Mouse (Mus musculus) G1E (cell line): Measurements from ENCODE around the gene Btbd35f19. TPM values are rescaled to one million over a fixed set of nuclear protein-coding genes. Genes with fewer than 3 reads are reported as not detected.
"Not testable (repeated sequence)": the region's sequence is repeated elsewhere in the genome, so short reads cannot be mapped to it uniquely, and the experiment has no call there.

Experiments used
- ATAC-seq: 2 replicates; pipeline ENCODE4 v1.8.0; 2016; ENCODE audit warnings: mild to moderate bottlenecking; ENCODE audit not compliant: insufficient number of reproducible peaks, poor library complexity, low FRiP score, severe bottlenecking; ENCODE audit errors: extremely low read depth
- DNase-seq: peaks from one replicate; pipeline ENCODE4 v3.0.0; 2012; ENCODE audit warnings: low spot score
- H3K27me3 ChIP-seq: 2 replicates; pipeline ENCODE4 v1.6.1; 2012; ENCODE audit warnings: mild to moderate bottlenecking, low read length, inconsistent platforms; ENCODE audit not compliant: insufficient read depth
- H3K36me3 ChIP-seq: replicated peaks from 2 replicates; pipeline ENCODE3; 2012; ENCODE audit warnings: mild to moderate bottlenecking, inconsistent platforms
- H3K4me1 ChIP-seq: 2 replicates; pipeline ENCODE4 v1.6.1; 2012; ENCODE audit warnings: low read depth, low read length, inconsistent platforms, mixed read lengths; ENCODE audit not compliant: insufficient read depth
- H3K4me3 ChIP-seq: 2 replicates; pipeline ENCODE4 v1.5.1; 2012; ENCODE audit warnings: low read depth, mild to moderate bottlenecking, inconsistent platforms, low read length, moderate library complexity, mixed read lengths
- H3K9me3 ChIP-seq: replicated peaks from 2 replicates; pipeline ENCODE4 v1.6.1; 2012; ENCODE audit warnings: inconsistent platforms
- polyA plus RNA-seq: library from polyadenylated mRNA; stranded (reverse); fragments of >175 nt; gene quantifications from 2 replicates; pipeline ENCODE4 v1.2.3, GENCODE M21; 2012
- total RNA-seq, 2 experiments: library from RNA; stranded (forward) in 1 of 2; stranded (reverse) in 1 of 2; fragments of 200-1000 nt in 1 of 2; fragments of >200 nt in 1 of 2; fragmentation: Nextera tagmentation in 1 of 2; gene quantifications; 2 replicates each; pipeline ENCODE4 v1.2.3; 2014 to 2017

Btbd35f19 gene
- not detected in 2 replicates for total RNA-seq (2014; fragmentation: Nextera tagmentation)
- not detected in 2 replicates for total RNA-seq (2017)
- polyA plus RNA-seq: not detected in 2 replicates

DNA sequence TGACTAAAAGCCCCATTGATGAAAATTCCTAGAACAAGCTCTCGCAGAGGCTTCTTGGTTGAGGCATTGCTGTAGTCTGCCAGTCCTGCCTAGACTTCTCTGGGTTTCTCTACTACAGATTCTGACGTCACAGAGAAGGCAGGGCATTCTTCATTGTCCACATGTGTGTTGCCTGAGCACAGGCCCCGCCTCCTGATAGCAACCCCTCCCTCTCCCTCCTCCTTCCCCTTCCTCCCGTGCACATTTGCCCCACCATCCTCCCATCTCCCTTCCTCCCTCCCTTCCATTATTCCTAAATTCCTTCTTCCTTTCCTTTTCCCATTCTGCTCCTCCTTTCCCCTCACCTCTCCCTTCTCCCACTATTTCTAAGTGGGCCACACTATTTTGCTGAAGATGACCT lies at the start of gene Btbd35f19:
Btbd35f19 (minus strand) TSS at position 101 of the 400 bp plus-strand sequence.
- H3K4me3 ChIP-seq, H3K36me3 ChIP-seq, H3K4me1 ChIP-seq, ATAC-seq, H3K27me3 ChIP-seq, DNase-seq, H3K9me3 ChIP-seq: not testable (repeated sequence)

DNA sequence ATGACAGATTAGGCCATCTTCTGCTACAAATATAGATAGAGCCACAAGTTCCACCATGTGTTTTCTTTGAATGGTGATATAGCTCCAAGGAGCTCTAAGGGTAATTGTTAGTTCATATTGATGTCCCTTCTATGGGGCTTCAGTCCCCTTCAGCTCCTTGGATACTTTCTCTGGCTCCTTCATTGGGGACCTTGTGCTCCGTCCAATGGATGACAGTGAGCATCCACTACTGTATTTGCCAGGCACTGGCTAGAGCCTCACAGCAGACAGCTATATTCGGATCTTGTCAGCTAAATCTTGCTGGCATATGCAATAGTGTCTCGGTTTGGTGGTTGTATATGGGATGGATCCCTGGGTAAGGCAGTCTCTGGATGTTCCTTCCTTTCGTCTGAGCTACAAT lies 41.8 kb downstream of the Btbd35f19 start:
- DNase-seq, H3K9me3 ChIP-seq, H3K4me1 ChIP-seq, ATAC-seq, H3K27me3 ChIP-seq, H3K4me3 ChIP-seq, H3K36me3 ChIP-seq: not testable (repeated sequence)

DNA sequence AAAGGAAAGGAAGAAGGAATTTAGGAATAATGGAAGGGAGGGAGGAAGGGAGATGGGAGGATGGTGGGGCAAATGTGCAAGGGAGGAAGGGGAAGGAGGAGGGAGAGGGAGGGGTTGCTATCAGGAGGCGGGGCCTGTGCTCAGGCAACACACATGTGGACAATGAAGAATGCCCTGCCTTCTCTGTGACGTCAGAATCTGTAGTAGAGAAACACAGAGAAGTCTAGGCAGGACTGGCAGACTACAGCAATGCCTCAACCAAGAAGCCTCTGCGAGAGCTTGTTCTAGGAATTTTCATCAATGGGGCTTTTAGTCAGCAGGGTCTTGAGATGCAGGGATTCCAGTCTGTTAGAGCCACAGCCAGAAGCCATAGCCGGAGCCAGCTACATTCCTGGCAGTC lies 47.6 kb downstream of the Btbd35f19 start, which contains the start of gene Btbd35f26:
Btbd35f26 (plus strand) TSS at position 301 of the 400 bp plus-strand sequence.
- not testable (repeated sequence) for H3K27me3 ChIP-seq, H3K4me1 ChIP-seq, H3K4me3 ChIP-seq, DNase-seq, ATAC-seq, H3K36me3 ChIP-seq, H3K9me3 ChIP-seq

Other genes starting within 250 kb of the Btbd35f19 start
- not detected in 2 replicates for gene Spin2f, start 130.0 kb downstream of the Btbd35f19 start, total RNA-seq (2014; fragmentation: Nextera tagmentation)
- 0.82 TPM in 1 of 2 replicates, not detected in the other for gene Spin2f, start 130.0 kb downstream of the Btbd35f19 start, total RNA-seq (2017)
- not detected in 2 replicates for gene Spin2f, start 130.0 kb downstream of the Btbd35f19 start, polyA plus RNA-seq
- gene Btbd35f26, start 47.5 kb downstream of the Btbd35f19 start, total RNA-seq (2014; fragmentation: Nextera tagmentation): not detected in 2 replicates
- gene Btbd35f26, start 47.5 kb downstream of the Btbd35f19 start, total RNA-seq (2017): not detected in 2 replicates
- not detected in 2 replicates for gene Btbd35f26, start 47.5 kb downstream of the Btbd35f19 start, polyA plus RNA-seq
- not detected in 2 replicates for gene Gm21883, start 190.4 kb upstream of the Btbd35f19 start, total RNA-seq (2014; fragmentation: Nextera tagmentation)
- gene Gm21883, start 190.4 kb upstream of the Btbd35f19 start, total RNA-seq (2017): not detected in 2 replicates
- not detected in 2 replicates for gene Gm21883, start 190.4 kb upstream of the Btbd35f19 start, polyA plus RNA-seq
- not detected in 2 replicates for gene Spin2e, start 235.0 kb upstream of the Btbd35f19 start, total RNA-seq (2014; fragmentation: Nextera tagmentation)
- 0.29 and 0.38 TPM in 2 replicates for gene Spin2e, start 235.0 kb upstream of the Btbd35f19 start, total RNA-seq (2017)
- gene Spin2e, start 235.0 kb upstream of the Btbd35f19 start, polyA plus RNA-seq: not detected in 2 replicates